Mouse (Mus musculus) midbrain, embryonic 10.5 days (tissue): ENCODE results near the gene Adgrg6. TPM values are rescaled to one million over a fixed set of nuclear protein-coding genes. Genes with fewer than 3 reads are reported as not detected.

Source experiments
- DNase-seq: peaks from one replicate; pipeline ENCODE4 v3.0.0-alpha.2; 2017; ENCODE audit warnings: low spot score
- H3K27ac ChIP-seq: fragments of 300-500 bp; sonication (generic); replicated peaks from 2 replicates; pipeline ENCODE4 v1.5.1; 2016; ENCODE audit warnings: mild to moderate bottlenecking
- H3K27me3 ChIP-seq: fragments of 300-500 bp; sonication (generic); 2 replicates; pipeline ENCODE4 v1.6.1; 2016; ENCODE audit warnings: low read depth, mild to moderate bottlenecking; ENCODE audit not compliant: poor library complexity, severe bottlenecking
- H3K36me3 ChIP-seq: fragments of 300-500 bp; sonication (generic); 2 replicates; pipeline ENCODE4 v1.6.1; 2016; ENCODE audit warnings: mild to moderate bottlenecking, moderate library complexity
- H3K4me1 ChIP-seq: fragments of 300-500 bp; sonication (generic); 2 replicates; pipeline ENCODE4 v1.6.1; 2016
- H3K4me3 ChIP-seq: fragments of 300-500 bp; sonication (generic); 2 replicates; pipeline ENCODE4 v1.5.1; 2016; ENCODE audit warnings: mild to moderate bottlenecking, moderate library complexity
- H3K9me3 ChIP-seq: fragments of 300-500 bp; sonication (generic); replicated peaks from 2 replicates; pipeline ENCODE4 v1.6.1; 2016; ENCODE audit warnings: mild to moderate bottlenecking
- WGBS: fragments of 180-500 bp; shearing (Covaris S2); methylation state at CpG from one replicate; pipeline ENCODE4 v1.1.7; 2016; 5-methylcytosine and 5-hydroxymethylcytosine counted together
- polyA plus RNA-seq: library from polyadenylated mRNA; unstranded; fragments of >200 nt; fragmentation: Nextera tagmentation; extraction: Ambion mirVana; gene quantifications from 2 replicates; pipeline ENCODE4 v1.2.1, GENCODE M21; 2016

Adgrg6 gene
- polyA plus RNA-seq, 1 experiment from 2014 or later: 0.48 TPM

GRCm38 (mm10) chr10:14450073-14450472, 95.4 kb downstream of the Adgrg6 start:
- 71% methylated on average over 7 of the region's 7 CpGs for WGBS
- H3K27ac ChIP-seq: no peak overlapping the region
- no peaks in the 10 kb centered on the region for H3K27me3 ChIP-seq
- H3K4me1 ChIP-seq: no peaks in the 10 kb centered on the region
- no peak for DNase-seq
- H3K4me3 ChIP-seq: no peak overlapping the region
- no peaks in the 10 kb centered on the region for H3K36me3 ChIP-seq
- no peaks in the 10 kb centered on the region for H3K9me3 ChIP-seq

- Histone ChIP-seq H3K9me3 (no peaks in the 10 kb centered on the region), H3K4me3 (no peak overlapping the region), H3K4me1 (no peaks in the 10 kb centered on the region), H3K36me3 (no peaks in the 10 kb centered on the region), H3K27me3 (no peaks in the 10 kb centered on the region), H3K27ac (no peak overlapping the region)
- 89% methylated on average over 12 of the region's 12 CpGs for WGBS
- no peak for DNase-seq
Observed at GRCm38 (mm10) chr10:14445590-14446291, 99.7 kb downstream of the Adgrg6 start.

DNA sequence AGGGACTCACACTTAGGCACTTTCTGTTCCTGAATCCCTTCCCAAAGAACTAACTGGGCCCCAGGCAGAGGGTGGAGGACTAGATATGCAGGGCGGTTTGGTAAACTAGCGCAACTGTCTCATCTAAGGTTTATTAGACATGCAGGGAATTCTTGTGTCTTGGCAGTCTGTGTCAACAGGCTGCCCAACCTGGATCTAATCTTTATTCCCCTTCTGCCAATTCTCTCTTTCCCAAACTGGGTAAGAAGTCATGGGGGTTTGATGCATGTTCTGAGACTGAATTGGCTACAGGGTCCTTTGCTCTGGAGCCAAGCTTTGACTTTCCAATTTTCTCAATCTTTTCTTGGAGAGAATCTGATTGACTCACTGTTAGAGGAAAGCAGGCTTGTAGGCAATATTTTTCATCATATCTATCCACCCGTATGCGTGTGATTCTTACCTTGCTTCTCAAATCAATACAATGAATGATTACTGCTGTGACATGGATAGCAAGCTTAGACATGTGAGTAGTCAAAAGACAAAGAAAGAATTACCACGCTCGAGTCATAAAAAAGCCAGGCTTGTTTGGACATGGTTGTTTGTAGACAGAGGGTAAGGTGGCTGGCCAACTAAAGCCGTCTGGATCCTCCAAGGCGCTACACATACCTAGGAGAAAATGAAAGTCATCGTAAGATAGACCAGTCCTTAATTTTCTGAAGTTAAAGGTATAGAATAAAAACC, 104.4 kb downstream of the Adgrg6 start:
- 93% methylated on average over 9 of the region's 9 CpGs for WGBS
- no peak overlapping the region for H3K27ac ChIP-seq

DNA sequence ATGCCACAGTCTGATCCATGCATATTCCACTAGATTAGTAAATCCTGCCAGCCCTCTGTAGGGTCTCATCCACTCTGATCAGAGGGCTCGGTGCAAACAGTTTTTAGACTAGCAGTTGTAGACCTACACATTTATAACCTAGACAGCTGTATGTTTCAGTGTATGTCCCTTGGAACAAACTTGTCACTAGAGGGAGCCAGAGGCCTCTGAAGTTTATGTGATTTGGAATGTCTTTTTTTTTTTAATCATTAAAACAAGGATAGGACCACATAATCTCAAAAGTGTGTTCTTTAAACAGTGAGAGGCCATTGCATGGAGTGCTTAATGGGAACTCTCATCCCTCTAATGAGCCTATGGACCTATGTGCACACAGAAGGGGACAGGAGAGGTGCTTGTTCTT, 141.4 kb downstream of the Adgrg6 start:
- no peak for DNase-seq
- Histone ChIP-seq H3K9me3 (peaks cover 22% of the 10 kb centered on the region), H3K27ac (no peak overlapping the region), H3K27me3 (no peaks in the 10 kb centered on the region), H3K4me1 (no peaks in the 10 kb centered on the region), H3K4me3 (no peak overlapping the region), H3K36me3 (no peaks in the 10 kb centered on the region)
- WGBS: 72% methylated on average over 1 of the region's 1 CpGs

More for the DNA sequence above, 104.4 kb downstream of the Adgrg6 start:
- Histone ChIP-seq H3K9me3 (no peaks in the 10 kb centered on the region), H3K27me3 (no peaks in the 10 kb centered on the region), H3K4me3 (no peak overlapping the region), H3K36me3 (no peaks in the 10 kb centered on the region), H3K4me1 (no peaks in the 10 kb centered on the region)
- no peak for DNase-seq

GRCm38 (mm10) chr10:14401744-14402143, 143.7 kb downstream of the Adgrg6 start:
- Histone ChIP-seq H3K36me3 (no peaks in the 10 kb centered on the region), H3K4me1 (no peaks in the 10 kb centered on the region), H3K4me3 (no peak overlapping the region), H3K9me3 (peaks cover 5% of the 10 kb centered on the region), H3K27me3 (no peaks in the 10 kb centered on the region), H3K27ac (no peak overlapping the region)
- 83% methylated on average over 8 of the region's 8 CpGs for WGBS
- DNase-seq: no peak

GRCm38 (mm10) chr10:14391025-14391639, 154.3 kb downstream of the Adgrg6 start:
- peak; percentile 51 for DNase-seq
- WGBS: 18% methylated on average over 11 of the region's 11 CpGs
- H3K36me3 ChIP-seq: no peaks in the 10 kb centered on the region
- H3K27ac ChIP-seq: no peak overlapping the region
- H3K27me3 ChIP-seq: no peaks in the 10 kb centered on the region
- H3K9me3 ChIP-seq: no peaks in the 10 kb centered on the region
- H3K4me3 ChIP-seq: no peak overlapping the region
- no peaks in the 10 kb centered on the region for H3K4me1 ChIP-seq

GRCm38 (mm10) chr10:14385574-14385973, 159.9 kb downstream of the Adgrg6 start:
- H3K36me3 ChIP-seq: no peaks in the 10 kb centered on the region
- DNase-seq: no peak
- H3K27ac ChIP-seq: no peak overlapping the region
- no peaks in the 10 kb centered on the region for H3K27me3 ChIP-seq
- 86% methylated on average over 5 of the region's 5 CpGs for WGBS
- H3K4me3 ChIP-seq: no peak overlapping the region
- no peaks in the 10 kb centered on the region for H3K4me1 ChIP-seq
- H3K9me3 ChIP-seq: no peaks in the 10 kb centered on the region

GRCm38 (mm10) chr10:14365065-14365589, 180.3 kb downstream of the Adgrg6 start:
- WGBS: 97% methylated on average over 1 of the region's 1 CpGs
- Histone ChIP-seq H3K9me3 (no peaks in the 10 kb centered on the region), H3K4me1 (no peaks in the 10 kb centered on the region), H3K27me3 (no peaks in the 10 kb centered on the region), H3K27ac (no peak overlapping the region), H3K4me3 (no peak overlapping the region), H3K36me3 (no peaks in the 10 kb centered on the region)
- no peak for DNase-seq

DNA sequence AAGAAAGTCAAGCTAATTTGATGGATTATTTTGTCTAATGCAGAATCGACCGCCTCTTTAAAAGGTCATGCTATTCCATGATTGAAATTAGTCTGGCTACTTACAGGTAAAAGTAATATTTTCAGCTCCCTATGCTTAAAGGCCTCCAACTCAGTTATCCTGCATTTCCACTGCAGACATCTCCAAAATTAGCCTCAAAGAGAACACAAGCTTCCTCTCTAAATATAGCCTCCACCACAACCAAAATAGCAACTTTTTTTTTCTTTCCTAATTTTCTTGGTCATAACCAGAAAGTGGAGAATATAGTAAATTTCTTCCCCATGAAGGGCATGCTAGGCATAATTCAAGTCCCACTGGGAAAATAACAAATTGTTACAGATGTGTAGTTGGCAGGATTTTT, 182.2 kb downstream of the Adgrg6 start:
- 90% methylated on average over 2 of the region's 2 CpGs for WGBS
- Histone ChIP-seq H3K4me1 (no peaks in the 10 kb centered on the region), H3K36me3 (no peaks in the 10 kb centered on the region), H3K4me3 (no peak overlapping the region), H3K27ac (no peak overlapping the region), H3K27me3 (no peaks in the 10 kb centered on the region), H3K9me3 (no peaks in the 10 kb centered on the region)
- no peak for DNase-seq

DNA sequence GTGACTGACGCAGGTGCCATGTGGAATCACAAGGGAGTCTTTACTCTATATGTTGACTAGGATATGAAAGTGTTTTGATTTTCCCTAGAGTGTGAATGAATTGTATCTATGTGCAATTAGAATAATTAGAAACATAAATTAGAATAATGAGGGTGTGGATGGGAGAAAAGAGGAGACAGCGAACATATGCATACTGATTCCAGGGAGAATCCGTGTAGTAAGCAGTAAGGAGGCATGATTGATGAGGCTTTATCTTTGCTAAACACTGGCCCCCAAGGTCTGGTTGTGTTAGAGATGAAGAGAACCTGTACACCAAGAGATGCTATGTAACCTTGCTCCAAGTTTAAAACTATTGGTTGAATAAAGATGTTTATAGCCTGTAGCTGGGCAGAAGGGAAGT, 187.2 kb downstream of the Adgrg6 start:
- Histone ChIP-seq H3K4me1 (no peaks in the 10 kb centered on the region), H3K9me3 (no peaks in the 10 kb centered on the region), H3K36me3 (no peaks in the 10 kb centered on the region), H3K27me3 (no peaks in the 10 kb centered on the region), H3K4me3 (no peak overlapping the region), H3K27ac (no peak overlapping the region)
- 89% methylated on average over 3 of the region's 3 CpGs for WGBS
- DNase-seq: no peak
